Mouse (Mus musculus) limb, embryonic 14.5 days (tissue): ENCODE data around the gene Grpel1. TPM values are rescaled to one million over a fixed set of nuclear protein-coding genes. Genes with fewer than 3 reads are reported as not detected.

ENCODE experiments used
- ATAC-seq: fragments of 200-750 bp; cut with Nextera tagmentation; 2 replicates; pipeline ENCODE4 v1.8.0; 2017; ENCODE audit warnings: low read depth, moderate number of reproducible peaks, moderate TSS enrichment; ENCODE audit not compliant: low FRiP score
- DNase-seq: peaks from one replicate; pipeline ENCODE4 v3.0.0-alpha.2; 2015; ENCODE audit warnings: low spot score
- H3K27ac ChIP-seq: fragments of 300-500 bp; sonication (generic); replicated peaks from 2 replicates; pipeline ENCODE4 v1.5.1; 2014; ENCODE audit warnings: low read depth, mild to moderate bottlenecking, low read length, moderate library complexity, mixed read lengths
- H3K27me3 ChIP-seq: fragments of 300-500 bp; sonication (generic); 2 replicates; pipeline ENCODE4 v1.6.1; 2014; ENCODE audit warnings: low read length, mixed read lengths; ENCODE audit not compliant: control insufficient read depth, insufficient read depth
- H3K36me3 ChIP-seq: fragments of 300-500 bp; sonication (generic); 2 replicates; pipeline ENCODE4 v1.6.1; 2014; ENCODE audit warnings: mild to moderate bottlenecking, low read length, moderate library complexity, mixed read lengths; ENCODE audit not compliant: control insufficient read depth, insufficient read depth
- H3K4me1 ChIP-seq: fragments of 300-500 bp; sonication (generic); 2 replicates; pipeline ENCODE4 v1.6.1; 2014; ENCODE audit warnings: antibody characterized with exemption, low read length, mixed read lengths; ENCODE audit not compliant: control insufficient read depth, insufficient read depth
- H3K4me2 ChIP-seq: fragments of 300-500 bp; sonication (generic); replicated peaks from 2 replicates; pipeline ENCODE4 v1.6.1; 2014; ENCODE audit warnings: low read depth, mild to moderate bottlenecking, low read length, moderate library complexity; ENCODE audit not compliant: severe bottlenecking
- H3K4me3 ChIP-seq: fragments of 300-500 bp; sonication (generic); replicated peaks from 2 replicates; pipeline ENCODE4 v1.5.1; 2014; ENCODE audit warnings: low read length
- H3K9ac ChIP-seq: fragments of 300-500 bp; sonication (generic); 2 replicates; pipeline ENCODE4 v1.6.1; 2014; ENCODE audit warnings: mild to moderate bottlenecking, low read depth, low read length, moderate library complexity; ENCODE audit not compliant: severe bottlenecking
- H3K9me3 ChIP-seq: fragments of 300-500 bp; sonication (generic); 2 replicates; pipeline ENCODE4 v1.6.1; 2016; ENCODE audit warnings: low read length; ENCODE audit not compliant: control insufficient read depth
- POLR2A ChIP-seq: fragments of 200-500 bp; IDR thresholded peaks from 2 replicates; pipeline ENCODE4 v1.8.0; 2012; ENCODE audit warnings: inconsistent platforms, mild to moderate bottlenecking, moderate library complexity, borderline replicate concordance; ENCODE audit not compliant: insufficient read depth, insufficient read length; ENCODE audit errors: extremely low read depth
- WGBS: fragments of 180-500 bp; shearing (Covaris S2); extraction: QIAGEN DNeasy Blood & Tissue Kit; methylation state at CpG from one replicate; pipeline ENCODE4 v1.1.7; 2014; 5-methylcytosine and 5-hydroxymethylcytosine counted together
- polyA plus RNA-seq, 2 experiments: library from polyadenylated mRNA; depleted of rRNA in 1 of 2; stranded (reverse) in 1 of 2; unstranded in 1 of 2; fragments of >200 nt; fragmentation: Nextera tagmentation in 1 of 2; extraction: Ambion mirVana in 1 of 2; gene quantifications; 2 replicates each; pipeline versions ENCODE4 v1.2.1 to v1.2.3; 2012 to 2014

Gene Grpel1
- polyA plus RNA-seq, 2 experiments = 22.9 to 52.8 TPM

DNA sequence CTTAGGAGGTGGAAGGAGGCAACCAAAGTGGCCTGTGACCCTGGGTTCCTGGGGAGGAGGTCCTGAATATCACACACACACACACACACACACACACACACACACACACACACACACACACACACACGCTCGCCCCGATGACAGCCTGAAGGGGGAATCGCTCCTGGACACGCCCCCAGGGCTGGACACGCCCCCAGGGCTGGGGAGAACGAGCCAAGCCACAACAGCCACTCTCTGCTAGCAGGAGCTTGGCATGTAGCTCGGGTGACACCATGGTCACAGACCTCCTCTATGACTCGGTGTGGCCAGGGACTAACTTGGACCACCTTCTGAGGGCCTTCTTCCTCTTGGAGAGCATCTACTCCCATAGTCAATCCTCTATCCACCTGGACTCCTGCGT is 13.7 kb upstream of the Grpel1 start:
- no peaks in the 10 kb centered on the region for H3K4me1 ChIP-seq
- H3K27ac ChIP-seq = no peak overlapping the region
- H3K27me3 ChIP-seq = no peaks in the 10 kb centered on the region
- no peak overlapping the region for H3K4me2 ChIP-seq
- no peaks in the 10 kb centered on the region for H3K9me3 ChIP-seq
- TF ChIP-seq POLR2A = no peak
- no peak overlapping the region for H3K9ac ChIP-seq
- no peaks in the 10 kb centered on the region for H3K36me3 ChIP-seq
- no peak for ATAC-seq
- no peak for DNase-seq
- 25% methylated on average over 8 of the region's 10 CpGs for WGBS
- H3K4me3 ChIP-seq = no peak overlapping the region

DNA sequence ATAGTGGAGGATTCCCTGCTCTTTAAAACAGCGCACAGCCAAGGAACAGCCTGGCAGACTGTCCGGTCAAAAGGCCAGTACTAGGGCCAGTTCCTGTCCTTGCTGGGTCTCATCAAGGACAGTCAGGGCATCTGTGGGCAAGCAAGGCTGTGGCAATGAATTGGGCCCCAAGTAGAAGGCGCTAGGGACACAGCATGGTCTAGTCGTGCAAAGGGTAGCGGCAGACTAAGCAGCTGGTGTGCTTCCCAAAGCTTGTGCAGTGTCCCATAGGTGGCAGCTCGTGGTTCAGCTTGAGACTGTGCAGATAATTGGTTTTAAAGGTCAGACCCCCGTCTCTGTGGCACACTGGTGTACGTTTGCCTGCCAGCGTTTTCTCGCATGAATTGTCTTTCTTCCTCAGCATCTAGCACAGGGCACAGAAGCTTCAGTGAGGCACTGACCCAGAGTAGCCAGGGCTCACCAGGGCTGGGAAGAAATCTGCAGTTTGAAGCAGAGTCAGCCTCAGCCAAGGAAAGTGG is 12.9 kb upstream of the Grpel1 start:
- TF ChIP-seq POLR2A = no peak
- H3K27ac ChIP-seq = no peak overlapping the region
- no peak for ATAC-seq
- no peaks in the 10 kb centered on the region for H3K9me3 ChIP-seq
- no peaks in the 10 kb centered on the region for H3K4me1 ChIP-seq
- H3K9ac ChIP-seq = no peak overlapping the region
- no peaks in the 10 kb centered on the region for H3K27me3 ChIP-seq
- no peak overlapping the region for H3K4me3 ChIP-seq
- H3K36me3 ChIP-seq = no peaks in the 10 kb centered on the region
- no peak for DNase-seq
- WGBS = 65% methylated on average over 10 of the region's 10 CpGs
- no peak overlapping the region for H3K4me2 ChIP-seq

DNA sequence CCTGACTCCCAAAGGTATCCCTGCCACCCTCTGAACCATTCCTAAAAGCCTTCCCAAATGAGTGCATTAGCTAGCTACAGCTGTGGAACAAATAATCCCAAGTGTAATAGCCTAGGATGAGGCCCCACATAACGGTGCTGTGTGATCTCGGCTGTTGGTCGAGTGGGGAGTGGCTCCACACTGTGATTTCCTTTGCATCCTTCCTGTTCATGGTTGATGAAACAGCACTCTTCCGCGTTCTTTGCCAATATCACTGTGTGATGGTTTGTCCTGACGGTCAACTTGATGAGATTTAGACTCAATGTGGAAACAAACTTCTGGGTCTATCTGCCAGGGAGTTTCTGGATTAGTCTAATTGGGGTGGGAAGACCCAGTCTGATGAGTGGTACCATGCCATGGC is 12.0 kb upstream of the Grpel1 start:
- DNase-seq (no peak), ATAC-seq (no peak)
- no peak overlapping the region for H3K9ac ChIP-seq
- 77% methylated on average over 6 of the region's 6 CpGs for WGBS
- H3K4me3 ChIP-seq = no peak overlapping the region
- no peaks in the 10 kb centered on the region for H3K4me1 ChIP-seq
- no peaks in the 10 kb centered on the region for H3K36me3 ChIP-seq
- H3K27me3 ChIP-seq = no peaks in the 10 kb centered on the region
- no peak overlapping the region for H3K27ac ChIP-seq
- no peak for TF ChIP-seq POLR2A
- H3K4me2 ChIP-seq = no peak overlapping the region
- H3K9me3 ChIP-seq = no peaks in the 10 kb centered on the region

DNA sequence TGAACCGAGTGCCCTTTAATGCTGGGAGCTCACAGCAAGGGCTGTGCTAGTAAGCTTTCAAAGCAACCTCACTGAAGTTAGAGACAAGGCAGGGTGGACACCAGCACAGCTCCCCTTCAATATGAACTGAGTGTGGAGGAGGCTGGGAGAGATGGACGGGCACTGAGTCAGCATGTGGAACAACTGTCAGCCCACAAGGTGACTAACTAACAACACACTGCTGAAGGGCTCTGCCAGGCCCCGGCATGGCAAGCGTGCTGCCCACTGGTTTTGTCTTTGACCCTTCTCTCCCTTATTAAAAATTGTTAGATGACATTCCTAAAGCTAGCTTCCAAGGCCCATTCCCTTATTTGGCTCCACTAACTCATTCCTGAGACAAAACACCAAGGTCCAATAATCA is 7.1 kb upstream of the Grpel1 start:
- H3K36me3 ChIP-seq = no peaks in the 10 kb centered on the region
- H3K9ac ChIP-seq = no peak overlapping the region
- WGBS = 68% methylated on average over 4 of the region's 4 CpGs
- H3K4me1 ChIP-seq = no peaks in the 10 kb centered on the region
- H3K4me3 ChIP-seq = no peak overlapping the region
- DNase-seq (no peak), ATAC-seq (no peak)
- no peaks in the 10 kb centered on the region for H3K9me3 ChIP-seq
- no peak overlapping the region for H3K4me2 ChIP-seq
- H3K27me3 ChIP-seq = no peaks in the 10 kb centered on the region
- H3K27ac ChIP-seq = no peak overlapping the region
- no peak for TF ChIP-seq POLR2A

DNA sequence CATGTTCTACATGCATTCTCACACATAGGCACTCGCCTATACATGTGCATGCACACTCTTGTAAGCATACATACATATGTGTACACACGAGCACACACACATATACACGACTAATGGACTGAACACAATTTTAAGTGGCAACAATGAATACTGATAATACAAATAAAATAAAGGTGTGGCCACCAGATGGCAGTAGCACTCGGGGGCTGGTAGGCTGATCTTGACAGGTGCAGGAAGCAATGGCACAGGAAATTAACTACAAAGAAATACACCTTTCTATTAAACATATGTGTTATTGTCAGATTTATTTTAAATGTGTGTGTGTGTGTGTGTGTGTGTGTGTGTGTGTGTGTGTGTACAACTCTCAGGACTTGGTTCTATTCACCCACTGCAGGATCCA is 5.9 kb upstream of the Grpel1 start:
- H3K4me2 ChIP-seq = no peak overlapping the region
- no peak overlapping the region for H3K9ac ChIP-seq
- H3K4me1 ChIP-seq = peaks cover 2% of the 10 kb centered on the region; the same call in 1 of the 2 replicates
- ATAC-seq (no peak), DNase-seq (peak; percentile 49)
- H3K27ac ChIP-seq = no peak overlapping the region
- no peak for TF ChIP-seq POLR2A
- no peaks in the 10 kb centered on the region for H3K27me3 ChIP-seq
- no peak overlapping the region for H3K4me3 ChIP-seq
- no peaks in the 10 kb centered on the region for H3K9me3 ChIP-seq
- H3K36me3 ChIP-seq = no peaks in the 10 kb centered on the region
- 13% methylated on average over 4 of the region's 4 CpGs for WGBS

DNA sequence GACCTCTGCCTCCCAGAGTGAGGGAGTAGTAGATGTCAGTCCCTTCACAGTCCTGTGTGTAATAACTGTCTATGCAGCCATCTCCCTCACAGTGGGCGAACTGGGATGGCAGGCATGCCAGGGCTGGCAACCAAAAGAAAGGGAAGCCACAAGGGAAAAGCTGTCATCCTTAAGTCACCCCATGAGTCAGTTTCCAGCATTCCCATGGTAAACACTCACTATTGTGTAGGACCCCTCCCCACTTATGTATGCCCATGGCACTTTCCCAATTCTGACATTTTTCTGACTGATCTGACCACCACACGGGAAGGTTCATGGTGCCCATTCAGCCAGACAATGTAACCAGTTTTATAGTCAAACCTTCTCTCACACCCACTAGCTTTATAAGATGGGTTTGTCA is 4.1 kb upstream of the Grpel1 start:
- TF ChIP-seq POLR2A = no peak
- WGBS = 82% methylated on average over 2 of the region's 2 CpGs

More for the DNA sequence above, 4.1 kb upstream of the Grpel1 start:
- no peak overlapping the region for H3K4me3 ChIP-seq
- no peaks in the 10 kb centered on the region for H3K27me3 ChIP-seq
- ATAC-seq (no peak), DNase-seq (no peak)
- no peaks in the 10 kb centered on the region for H3K36me3 ChIP-seq
- H3K27ac ChIP-seq = no peak overlapping the region
- H3K9ac ChIP-seq = no peak overlapping the region; the same call in 1 of the 2 replicates
- H3K9me3 ChIP-seq = no peaks in the 10 kb centered on the region
- no peak overlapping the region for H3K4me2 ChIP-seq
- peaks cover 5% of the 10 kb centered on the region for H3K4me1 ChIP-seq
